Mouse (Mus musculus) ES-E14 (cell line): ENCODE measurements at regions not wholly inside any gene's neighbourhood (a gene's known extent, or its start where the extent isn't known, plus 50 kb on each side); places are given as distances from the start of the nearest gene placed in this dataset.

ENCODE experiments used
- CHD2 ChIP-seq: IDR thresholded peaks from 2 replicates; pipeline ENCODE4 v1.6.1; 2014; ENCODE audit warnings: mild to moderate bottlenecking, low read depth, low read length, inconsistent platforms
- ZC3H11A ChIP-seq: IDR thresholded peaks from 2 replicates; pipeline ENCODE4 v1.6.1; 2012; ENCODE audit warnings: low read depth, mild to moderate bottlenecking, inconsistent platforms, low read length, borderline replicate concordance
- ZNF384 ChIP-seq: IDR thresholded peaks from 2 replicates; pipeline ENCODE4 v1.6.1; 2012; ENCODE audit warnings: low read depth, low read length, inconsistent platforms

DNA sequence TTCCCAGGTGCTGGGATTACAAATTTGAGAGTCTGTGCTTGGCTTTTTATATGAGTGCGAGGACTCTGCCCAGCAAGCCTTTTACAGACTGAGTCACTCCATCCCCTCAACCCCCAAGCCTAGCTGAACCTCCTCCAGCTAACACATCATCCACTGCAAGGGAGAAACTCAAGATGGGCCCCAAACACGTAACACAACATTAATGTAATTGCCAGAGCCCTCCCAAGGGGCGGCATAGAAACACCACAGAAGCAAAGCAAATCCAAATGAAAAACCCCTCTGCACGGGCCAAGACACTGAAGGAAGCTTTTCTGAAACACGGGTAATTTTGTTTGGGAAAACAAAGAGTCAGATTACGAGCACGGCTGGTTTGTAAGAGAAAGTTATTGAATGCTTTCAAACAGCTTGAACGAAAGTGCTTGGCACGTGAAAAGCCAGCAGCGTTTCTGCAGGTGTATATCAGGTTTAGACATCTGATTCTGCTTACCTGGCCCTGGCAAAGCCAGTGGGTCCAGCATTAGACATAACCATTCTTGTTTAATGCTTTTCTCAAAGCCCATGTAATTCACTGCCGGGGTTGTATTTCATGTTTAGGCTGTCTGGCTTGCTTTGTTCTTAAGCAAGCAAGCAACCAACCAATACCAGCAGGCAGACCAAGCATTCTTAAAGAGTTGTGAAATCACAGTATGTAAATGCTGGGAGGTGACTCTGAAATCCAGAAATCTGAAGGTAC lies 132.8 kb downstream of the Ets2 start:
- no peak for TF ChIP-seq ZNF384
- TF ChIP-seq ZC3H11A = no peak
- TF ChIP-seq CHD2 = no peak
